Mouse (Mus musculus): ENCODE results near the gene Fbxl18.

DNA sequence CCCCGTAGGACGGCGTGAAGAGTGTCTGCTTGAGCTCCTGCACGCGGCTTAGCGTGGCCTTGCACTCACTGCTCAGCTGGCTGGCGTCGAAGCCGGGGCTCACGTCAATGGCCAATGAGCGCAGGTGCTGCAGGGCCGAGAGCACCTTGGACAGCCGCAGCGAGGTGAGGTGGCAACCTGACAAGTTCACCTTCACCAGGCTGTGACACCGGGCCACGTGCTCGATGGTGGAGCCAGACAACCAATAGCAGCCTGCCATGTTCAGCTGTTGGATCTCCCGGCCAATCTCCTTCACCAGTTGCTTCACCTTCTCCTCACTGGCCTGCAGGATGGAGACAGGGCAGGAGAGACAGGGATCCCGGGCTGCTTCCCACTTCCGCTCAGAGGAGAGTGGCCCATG, 8.5 kb downstream of the Fbxl18 start:
- TF ChIP-seq CTCF (IDR thresholded peaks at IDR 0.05; ENCODE audit: control insufficient read depth, insufficient read depth, insufficient read length) (no peak), CEBPB (IDR thresholded peaks at IDR 0.05; ENCODE audit: low read depth) (no peak), MAX (IDR thresholded peaks at IDR 0.05) (no peak)

All from C2C12 (cell line).